Mouse (Mus musculus) fibroblast of lung, adult 2 months (primary cell): ENCODE data around the gene Fgf6.

ENCODE experiments used
- DNase-seq: peaks from one replicate; pipeline ENCODE4 v3.0.0-alpha.2; 2011; ENCODE audit warnings: low read depth

Fgf6 gene

GRCm38 (mm10) chr6:127014906-127015770, at the start of gene Fgf6:
TSS of gene Fgf6 (plus strand) at chr6:127015586.
- no peak for DNase-seq

- DNase-seq: no peak
These were observed 49.0 kb upstream of the Fgf6 start for GRCm38 (mm10) chr6:126966241-126967026.

- DNase-seq: no peak
These were observed 33.7 kb upstream of the Fgf6 start for GRCm38 (mm10) chr6:126981539-126982234.

- no peak for DNase-seq
These were observed 21.7 kb upstream of the Fgf6 start for GRCm38 (mm10) chr6:126993676-126994075.

GRCm38 (mm10) chr6:126995494-126995893, 19.9 kb upstream of the Fgf6 start:
- no peak for DNase-seq

- DNase-seq: no peak
These were observed 19.0 kb upstream of the Fgf6 start for GRCm38 (mm10) chr6:126996399-126996798.

GRCm38 (mm10) chr6:127005646-127006045, 9.7 kb upstream of the Fgf6 start:
- DNase-seq: no peak

GRCm38 (mm10) chr6:127006551-127006950, 8.8 kb upstream of the Fgf6 start:
- no peak for DNase-seq

- DNase-seq: no peak
These were observed 5.4 kb upstream of the Fgf6 start for GRCm38 (mm10) chr6:127010021-127010420.

- no peak for DNase-seq
These were observed 3.3 kb upstream of the Fgf6 start for GRCm38 (mm10) chr6:127011947-127012535.

GRCm38 (mm10) chr6:127019254-127019653, 3.9 kb downstream of the Fgf6 start:
- DNase-seq: no peak

GRCm38 (mm10) chr6:127020431-127020830, 5.0 kb downstream of the Fgf6 start:
- DNase-seq: no peak

- DNase-seq: no peak
These were observed 9.4 kb downstream of the Fgf6 start for GRCm38 (mm10) chr6:127024836-127025235.

GRCm38 (mm10) chr6:127034760-127035159, 19.4 kb downstream of the Fgf6 start:
- DNase-seq: peak; percentile 21

- no peak for DNase-seq
These were observed 29.5 kb downstream of the Fgf6 start for GRCm38 (mm10) chr6:127044909-127045308.

GRCm38 (mm10) chr6:127050847-127051246, 35.5 kb downstream of the Fgf6 start:
- no peak for DNase-seq

- peak; percentile 81 for DNase-seq
These were observed 41.7 kb downstream of the Fgf6 start for GRCm38 (mm10) chr6:127056990-127057588.

GRCm38 (mm10) chr6:127059975-127060374, 44.6 kb downstream of the Fgf6 start:
- DNase-seq: no peak

GRCm38 (mm10) chr6:127063915-127064314, 48.5 kb downstream of the Fgf6 start:
- DNase-seq: no peak

GRCm38 (mm10) chr6:127064815-127065214, 49.4 kb downstream of the Fgf6 start:
- no peak for DNase-seq

GRCm38 (mm10) chr6:127072817-127073216, 57.4 kb downstream of the Fgf6 start, which contains the start of gene Fgf23:
TSS of gene Fgf23 (plus strand) at chr6:127072902.
- no peak for DNase-seq
